Mouse (Mus musculus) heart, adult 2 months (tissue): ENCODE data around the gene Pttg1ip.

ENCODE experiments used
- CTCF ChIP-seq: fragments of 200-600 bp; IDR thresholded peaks from 2 replicates; pipeline ENCODE4 v1.8.1; 2022; ENCODE audit warnings: antibody characterized with exemption, mild to moderate bottlenecking, moderate library complexity
- POLR2A ChIP-seq: fragments of 200-500 bp; IDR thresholded peaks from 2 replicates; pipeline ENCODE4 v1.6.1; 2011; ENCODE audit warnings: mild to moderate bottlenecking, low read depth, low read length, control low read depth; ENCODE audit not compliant: insufficient read depth

- TF ChIP-seq POLR2A (no peak), CTCF (no peak)
These were observed 27.1 kb downstream of the Pttg1ip start for GRCm38 (mm10) chr10:77608589-77608988.
